Mouse (Mus musculus) G1E-ER4 (cell line): ENCODE results near the gene Fhod1. TPM values are rescaled to one million over a fixed set of nuclear protein-coding genes. Genes with fewer than 3 reads are reported as not detected.

Experiments
- GATA1 ChIP-seq: IDR thresholded peaks from one replicate; pipeline ENCODE4 v1.8.0; 2012; ENCODE audit warnings: low read length, inconsistent platforms
- polyA plus RNA-seq: library from polyadenylated mRNA; stranded (reverse); fragments of >175 nt; gene quantifications from 2 replicates; pipeline ENCODE4 v1.2.3, GENCODE M21; 2012

The Fhod1 gene
- polyA plus RNA-seq = 7.3 and 7.7 TPM in 2 replicates

DNA sequence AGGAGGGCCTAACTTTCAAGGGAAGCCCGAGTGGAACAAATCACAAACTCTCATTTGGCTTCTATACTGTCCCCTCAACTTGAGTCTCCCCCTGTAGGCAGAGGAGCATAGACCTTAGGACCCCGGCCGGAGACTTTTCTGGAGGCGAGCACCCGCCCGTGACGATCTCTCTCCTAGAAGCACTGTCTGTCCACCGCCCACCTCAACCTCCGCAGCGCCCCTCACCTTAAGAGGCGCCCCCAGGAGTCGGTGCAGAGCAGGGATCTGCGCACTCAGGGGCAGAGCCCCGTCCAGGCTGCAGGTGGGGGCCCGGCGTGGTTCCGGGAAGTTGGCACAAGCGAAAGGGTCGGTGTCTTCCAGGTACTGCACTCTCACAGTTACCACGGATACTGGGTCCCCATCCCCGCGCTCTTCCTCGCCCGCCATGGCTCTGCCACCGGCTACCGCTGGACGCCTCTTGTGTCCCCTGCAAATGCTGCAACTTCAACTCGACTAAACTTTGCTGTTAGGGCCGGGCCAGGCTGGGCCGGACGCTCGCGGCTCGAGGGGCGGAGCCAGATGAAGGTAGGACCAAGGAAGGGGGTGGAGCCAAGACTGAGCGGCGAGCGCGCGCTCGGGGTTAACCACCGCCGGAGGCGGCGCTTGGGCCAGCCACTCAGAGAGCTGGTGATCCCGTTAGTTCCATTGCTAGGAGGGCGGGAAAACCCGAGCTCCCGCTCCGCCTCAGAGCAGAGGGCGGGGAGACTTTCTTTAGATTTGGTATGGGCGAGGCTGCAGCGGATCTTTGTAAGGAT, at the start of gene Fhod1:
Gene Fhod1 (minus strand): TSS at position 526 of the 794 bp plus-strand sequence.
- no peak for TF ChIP-seq GATA1

DNA sequence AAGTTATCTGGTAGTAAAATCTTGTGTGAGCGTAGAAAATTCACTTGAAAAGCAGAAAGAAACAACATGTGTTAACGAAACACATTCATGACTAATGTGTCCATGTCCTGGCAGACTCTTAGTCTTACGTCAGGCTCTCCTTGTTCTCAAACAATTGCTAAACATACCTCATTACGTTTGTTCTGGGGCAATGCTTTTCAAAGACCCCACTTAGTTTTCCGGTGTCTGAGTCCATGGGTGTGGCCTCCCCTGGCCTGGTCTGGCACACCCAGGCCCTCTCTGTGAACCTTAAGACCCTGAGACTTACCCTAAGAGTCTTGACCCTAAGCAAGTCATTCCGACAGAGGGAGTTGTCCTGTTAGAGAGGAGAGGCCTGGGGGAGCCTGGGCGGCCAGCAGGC, 46.2 kb upstream of the Fhod1 start:
- TF ChIP-seq GATA1 = no peak

- TF ChIP-seq GATA1 = no peak
Measured at GRCm38 (mm10) chr8:105393089-105393787, 45.5 kb upstream of the Fhod1 start.

DNA sequence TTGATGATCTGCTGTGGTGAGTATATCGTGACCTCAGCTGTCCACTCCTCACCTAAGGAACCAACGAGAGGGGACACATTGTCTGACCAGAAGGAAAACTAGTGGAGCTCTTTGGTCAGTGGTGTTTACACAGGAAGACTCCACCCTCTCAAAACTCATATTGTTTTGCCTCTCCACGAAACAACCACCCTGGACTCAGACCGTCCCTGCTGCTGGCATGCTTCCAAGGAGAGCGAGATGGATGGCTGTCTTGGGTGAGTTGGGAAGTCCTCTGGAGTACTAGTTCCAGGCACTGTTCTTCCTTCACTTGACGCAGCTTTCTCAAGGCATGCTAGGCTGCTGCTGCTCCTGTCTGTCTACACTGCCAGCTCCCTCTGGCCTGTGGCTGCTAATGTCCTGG, 41.3 kb upstream of the Fhod1 start:
- no peak for TF ChIP-seq GATA1

DNA sequence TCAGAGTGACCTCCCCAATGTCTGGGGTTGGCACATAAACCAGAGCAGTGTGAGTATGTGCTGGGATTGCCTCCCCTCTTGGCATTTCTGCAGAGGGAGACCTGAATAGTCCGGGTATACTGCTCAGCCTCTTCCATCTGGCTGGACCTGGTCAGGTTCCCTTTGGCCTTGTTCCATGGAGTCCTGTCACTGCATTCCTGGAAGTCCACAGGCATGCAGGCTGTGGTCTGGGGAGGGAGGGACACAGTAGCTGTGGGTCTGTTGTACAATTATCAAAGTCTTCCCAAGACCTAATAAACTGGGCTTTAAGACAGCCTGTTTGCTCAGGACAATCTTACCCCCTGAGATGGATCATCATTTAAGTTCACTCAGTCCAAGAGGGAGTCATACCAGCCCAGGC, 39.4 kb upstream of the Fhod1 start:
- TF ChIP-seq GATA1 = no peak

DNA sequence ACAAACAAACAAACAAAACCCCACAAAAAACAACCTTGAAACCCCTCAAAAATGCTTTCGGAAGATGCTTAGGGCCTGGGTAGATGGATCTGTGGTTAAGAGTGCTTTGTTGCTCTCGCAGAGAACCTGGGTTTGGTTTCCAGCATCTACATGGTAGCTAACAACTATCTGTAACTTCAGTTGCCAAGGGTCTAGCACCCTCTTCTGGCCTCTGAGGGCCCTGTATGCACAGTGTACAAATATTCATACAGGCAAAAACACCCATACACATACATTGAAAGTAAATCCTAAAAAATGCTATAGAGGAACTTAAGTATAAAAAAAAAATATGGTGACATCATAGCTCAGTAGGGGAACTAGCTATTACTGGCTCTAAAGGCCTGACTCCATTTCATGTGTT, 36.3 kb upstream of the Fhod1 start:
- TF ChIP-seq GATA1 = no peak

DNA sequence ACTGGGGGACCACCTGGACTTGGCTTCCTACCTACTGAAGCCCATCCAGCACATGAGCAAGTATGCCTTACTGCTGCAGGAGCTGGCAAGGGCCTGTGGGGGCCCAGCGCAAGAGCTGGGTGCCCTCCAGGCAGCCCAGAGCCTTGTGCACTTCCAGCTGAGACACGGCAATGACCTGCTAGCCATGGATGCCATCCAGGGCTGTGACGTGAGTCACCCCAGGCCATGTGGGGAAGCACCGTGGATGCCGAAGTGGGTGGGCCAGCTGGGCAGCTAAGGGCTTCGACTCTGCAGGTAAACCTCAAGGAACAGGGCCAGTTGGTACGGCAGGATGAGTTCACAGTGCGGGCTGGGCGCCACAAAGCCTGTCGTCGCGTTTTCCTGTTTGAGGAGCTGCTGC, 32.6 kb upstream of the Fhod1 start:
- TF ChIP-seq GATA1 = no peak

DNA sequence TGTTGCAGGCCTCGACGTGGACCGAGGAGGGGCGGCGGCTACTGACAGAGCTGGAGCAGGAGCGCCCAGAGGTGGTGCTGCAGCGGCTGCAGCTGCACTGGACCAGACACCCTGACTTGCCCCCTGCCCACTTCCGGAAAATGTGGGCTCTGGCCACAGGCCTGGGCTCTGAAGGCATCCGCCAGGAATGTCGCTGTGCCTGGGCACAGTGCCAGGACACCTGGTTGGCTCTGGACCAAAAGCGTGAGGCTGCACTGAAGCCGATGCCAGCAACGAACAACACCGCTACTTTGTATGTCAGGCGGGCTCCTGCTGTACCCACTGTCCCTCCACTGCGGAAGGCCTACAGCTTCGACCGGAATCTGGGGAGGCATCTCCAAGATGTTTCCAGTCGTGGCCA, 30.9 kb upstream of the Fhod1 start:
- no peak for TF ChIP-seq GATA1

DNA sequence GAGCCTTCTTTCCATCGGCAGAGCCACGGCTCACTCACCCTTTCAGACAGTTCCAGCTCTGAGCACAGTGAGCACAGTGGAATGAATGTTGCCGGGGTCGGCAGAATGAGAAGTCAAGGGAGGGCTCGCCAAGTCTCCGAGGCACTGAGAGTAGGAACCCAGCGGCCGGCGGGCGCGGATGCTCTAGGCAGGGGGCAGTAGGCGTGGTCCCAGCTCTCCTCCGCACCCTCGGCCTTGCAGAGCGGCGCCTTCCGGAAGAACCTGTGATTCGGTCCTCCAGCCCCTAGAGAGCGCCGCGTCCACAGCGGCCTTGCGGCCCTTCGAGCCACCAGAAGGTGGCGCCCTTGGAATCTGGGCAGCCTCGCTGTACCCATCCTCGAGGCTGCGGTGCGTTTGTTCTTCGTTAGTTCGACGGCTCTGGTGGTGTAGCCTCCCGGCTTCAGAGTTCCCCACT, 26.8 kb upstream of the Fhod1 start:
- no peak for TF ChIP-seq GATA1

- TF ChIP-seq GATA1 = no peak
Measured at GRCm38 (mm10) chr8:105373032-105373431, 25.3 kb upstream of the Fhod1 start, which contains the start of gene Plekhg4. Gene Plekhg4, plus strand, starts transcription at chr8:105373274.

DNA sequence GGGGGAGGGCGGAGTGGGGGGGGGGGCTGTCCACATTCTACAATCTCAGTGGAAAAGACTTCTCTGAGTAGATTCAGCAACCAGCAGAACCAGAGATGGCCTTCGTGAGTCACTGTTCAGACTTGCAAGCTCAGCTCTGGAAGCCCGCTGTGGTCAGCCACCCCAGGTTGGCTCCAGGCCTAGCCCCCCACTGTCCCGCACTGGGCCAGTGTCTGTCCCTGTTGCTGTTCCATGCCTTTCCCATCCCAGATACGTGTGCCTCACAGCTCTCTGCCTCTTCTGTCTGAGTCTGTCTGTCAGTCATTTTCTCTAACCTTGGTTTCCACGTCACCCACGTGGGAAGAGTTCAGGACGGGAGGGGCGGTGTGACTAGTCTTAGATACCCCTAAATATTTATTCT, 24.7 kb upstream of the Fhod1 start:
- no peak for TF ChIP-seq GATA1

DNA sequence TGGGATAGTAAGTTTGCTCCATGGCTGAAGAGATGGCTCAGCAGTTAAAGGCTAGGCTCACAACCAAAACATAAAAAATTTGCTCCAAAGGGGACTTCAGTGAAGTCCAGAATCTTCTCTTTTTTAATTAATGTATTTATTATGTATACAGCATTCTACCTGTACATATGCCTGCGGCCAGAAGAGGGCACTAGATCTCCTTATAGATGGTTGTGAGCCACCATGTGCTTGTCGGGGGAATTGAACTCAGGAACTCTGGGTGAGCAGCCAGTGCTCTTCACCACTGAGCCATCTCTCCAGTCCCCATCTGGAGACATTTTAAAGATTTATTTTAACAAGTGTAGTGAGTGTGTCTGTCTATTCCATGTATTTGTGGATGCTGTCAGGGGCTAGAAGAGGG, 19.4 kb upstream of the Fhod1 start:
- TF ChIP-seq GATA1 = no peak

- TF ChIP-seq GATA1 = no peak
Measured at GRCm38 (mm10) chr8:105361751-105362702, 14.3 kb upstream of the Fhod1 start.

GRCm38 (mm10) chr8:105359646-105360045, 11.9 kb upstream of the Fhod1 start:
- no peak for TF ChIP-seq GATA1

- TF ChIP-seq GATA1 = no peak
Measured at GRCm38 (mm10) chr8:105359208-105359607, 11.5 kb upstream of the Fhod1 start.

DNA sequence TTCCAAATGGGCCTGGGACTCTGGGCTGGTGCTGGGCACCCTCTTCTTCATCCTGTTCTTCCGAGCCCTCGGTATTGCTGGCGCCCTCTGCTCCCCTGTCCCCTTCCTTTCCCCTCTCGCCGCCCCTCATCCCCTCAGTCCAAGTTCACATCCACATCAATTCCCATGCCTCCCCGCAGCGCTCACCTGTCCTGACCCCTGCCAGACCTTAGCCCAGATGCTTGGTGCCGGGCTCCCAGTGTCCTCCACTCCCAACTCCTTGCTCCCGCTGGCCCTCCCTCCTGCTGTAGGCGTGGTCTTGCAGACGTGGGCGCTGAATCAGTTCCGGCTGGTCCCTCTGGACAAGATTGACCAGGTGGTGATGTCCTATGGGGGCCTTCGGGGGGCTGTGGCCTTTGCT, 8.9 kb upstream of the Fhod1 start:
- no peak for TF ChIP-seq GATA1
